Mouse (Mus musculus) intestine, embryonic 14.5 days (tissue): ENCODE results near the gene Ubxn1. TPM values are rescaled to one million over a fixed set of nuclear protein-coding genes. Genes with fewer than 3 reads are reported as not detected.
A peak's percentile ranks its signal among the peaks of the same experiment; 100 is the strongest.

Experiments used
- ATAC-seq: fragments of 200-750 bp; cut with Nextera tagmentation; replicated peaks from 2 replicates; pipeline ENCODE4 v1.8.0; 2017; ENCODE audit warnings: low read depth, moderate number of reproducible peaks, moderate TSS enrichment, moderate library complexity; ENCODE audit not compliant: low FRiP score, low TSS enrichment
- DNase-seq: peaks from one replicate; pipeline ENCODE4 v3.0.0-alpha.2; 2018; ENCODE audit warnings: low spot score
- H3K27ac ChIP-seq: fragments of 300-500 bp; sonication (generic); 2 replicates; pipeline ENCODE4 v1.5.1; 2014; ENCODE audit warnings: low read depth, mild to moderate bottlenecking, control low read depth
- H3K27me3 ChIP-seq: fragments of 300-500 bp; sonication (generic); replicated peaks from 2 replicates; pipeline ENCODE4 v1.6.1; 2014; ENCODE audit warnings: low read length, control low read depth; ENCODE audit not compliant: control insufficient read depth, insufficient read depth
- H3K36me3 ChIP-seq: fragments of 300-500 bp; sonication (generic); 2 replicates; pipeline ENCODE4 v1.6.1; 2014; ENCODE audit warnings: low read length, control low read depth; ENCODE audit not compliant: control insufficient read depth, insufficient read depth
- H3K4me1 ChIP-seq: fragments of 300-500 bp; sonication (generic); replicated peaks from 2 replicates; pipeline ENCODE4 v1.6.1; 2014; ENCODE audit warnings: low read length, control low read depth, mixed read lengths; ENCODE audit not compliant: control insufficient read depth, insufficient read depth
- H3K4me2 ChIP-seq: fragments of 300-500 bp; sonication (generic); 2 replicates; pipeline ENCODE4 v1.6.1; 2014; ENCODE audit warnings: low read length
- H3K4me3 ChIP-seq: fragments of 300-500 bp; sonication (generic); 2 replicates; pipeline ENCODE4 v1.5.1; 2014; ENCODE audit warnings: low read depth, low read length, control low read depth, mixed read lengths
- H3K9ac ChIP-seq: fragments of 300-500 bp; sonication (generic); 2 replicates; pipeline ENCODE4 v1.6.1; 2014; ENCODE audit warnings: mild to moderate bottlenecking, low read length
- H3K9me3 ChIP-seq: fragments of 300-500 bp; sonication (generic); 2 replicates; pipeline ENCODE4 v1.6.1; 2016; ENCODE audit warnings: low read length, control low read depth; ENCODE audit not compliant: control insufficient read depth
- WGBS: fragments of 180-500 bp; shearing (Covaris S2); extraction: QIAGEN DNeasy Blood & Tissue Kit; methylation state at CpG from one replicate; pipeline ENCODE4 v1.1.7; 2014; 5-methylcytosine and 5-hydroxymethylcytosine counted together
- polyA plus RNA-seq: library from polyadenylated mRNA; unstranded; fragments of >200 nt; fragmentation: Nextera tagmentation; extraction: Ambion mirVana; gene quantifications from 2 replicates; pipeline ENCODE4 v1.2.1, GENCODE M21; 2014

The Ubxn1 gene
- polyA plus RNA-seq, 1 experiment from 2014 or later = 162 TPM

DNA sequence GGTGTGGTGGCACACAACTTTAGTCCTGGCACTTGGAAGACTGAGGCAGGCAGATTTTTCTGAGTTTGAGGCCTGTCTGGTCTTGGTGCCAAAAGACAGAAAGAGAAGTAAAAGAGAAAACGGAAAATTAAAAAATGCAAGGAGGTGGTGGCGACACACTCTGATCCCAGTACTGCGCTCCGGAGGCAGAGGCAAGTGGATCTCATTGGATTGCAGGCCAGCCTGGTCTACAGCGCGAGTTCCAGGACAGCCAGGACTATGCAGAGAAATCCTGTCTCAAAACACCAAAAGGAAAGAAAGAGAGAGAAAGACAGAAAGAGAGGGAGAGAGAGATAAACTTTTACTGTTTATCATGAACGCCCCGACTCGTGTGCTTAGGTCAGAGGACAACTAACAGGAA lies 458 bp upstream of the Ubxn1 start:
- DNase-seq = no peak
- 52% methylated on average over 9 of the region's 9 CpGs for WGBS
- Histone ChIP-seq H3K27me3 (no peaks in the 10 kb centered on the region), H3K9me3 (no peaks in the 10 kb centered on the region), H3K4me2 (peak overlapping the region; percentile 59), H3K27ac (peak overlapping the region; percentile 67), H3K4me3 (peak overlapping the region; percentile 89), H3K4me1 (peaks cover 7% of the 10 kb centered on the region; the same call in 1 of the 2 replicates), H3K36me3 (peaks cover 30% of the 10 kb centered on the region), H3K9ac (peak overlapping the region; percentile 90)
- ATAC-seq = peak; percentile 30

DNA sequence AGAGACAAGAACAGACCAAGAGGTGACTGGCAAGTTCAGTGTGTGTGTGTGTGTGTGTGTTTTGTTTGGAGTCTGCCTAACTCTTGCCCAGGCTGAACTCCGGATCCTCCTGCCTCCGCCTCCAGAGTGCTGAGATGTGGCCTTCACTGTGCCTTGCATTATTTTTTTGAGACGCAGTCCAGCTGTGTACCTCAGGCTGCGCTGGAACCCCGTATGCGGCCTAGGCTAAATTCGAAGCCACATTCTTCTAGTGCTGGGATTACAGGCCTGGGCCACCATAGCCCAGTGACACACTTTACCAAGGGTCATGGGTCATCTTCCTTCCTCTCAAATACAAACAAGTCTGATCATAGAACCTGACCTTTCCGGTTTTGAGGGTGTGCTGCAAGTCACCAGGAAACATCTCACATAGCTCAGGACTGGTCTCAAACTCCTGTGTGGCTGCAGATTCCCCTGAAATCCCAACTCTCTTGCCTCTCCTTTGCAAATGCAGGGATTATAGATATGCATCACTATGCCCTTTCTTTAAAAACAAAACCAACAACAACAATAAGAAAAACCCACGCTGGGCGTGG lies 1.1 kb downstream of the Ubxn1 start:
- peak overlapping the region; percentile 71 for H3K27ac ChIP-seq
- peaks cover 7% of the 10 kb centered on the region; the same call in 1 of the 2 replicates for H3K4me1 ChIP-seq
- peak overlapping the region; percentile 93 for H3K4me2 ChIP-seq
- peak overlapping the region; percentile 90 for H3K9ac ChIP-seq
- H3K4me3 ChIP-seq = peak overlapping the region; percentile 89
- peaks cover 44% of the 10 kb centered on the region for H3K36me3 ChIP-seq
- H3K27me3 ChIP-seq = no peaks in the 10 kb centered on the region
- no peaks in the 10 kb centered on the region for H3K9me3 ChIP-seq
- no peak for DNase-seq
- ATAC-seq = no peak
- 58% methylated on average over 10 of the region's 10 CpGs for WGBS

DNA sequence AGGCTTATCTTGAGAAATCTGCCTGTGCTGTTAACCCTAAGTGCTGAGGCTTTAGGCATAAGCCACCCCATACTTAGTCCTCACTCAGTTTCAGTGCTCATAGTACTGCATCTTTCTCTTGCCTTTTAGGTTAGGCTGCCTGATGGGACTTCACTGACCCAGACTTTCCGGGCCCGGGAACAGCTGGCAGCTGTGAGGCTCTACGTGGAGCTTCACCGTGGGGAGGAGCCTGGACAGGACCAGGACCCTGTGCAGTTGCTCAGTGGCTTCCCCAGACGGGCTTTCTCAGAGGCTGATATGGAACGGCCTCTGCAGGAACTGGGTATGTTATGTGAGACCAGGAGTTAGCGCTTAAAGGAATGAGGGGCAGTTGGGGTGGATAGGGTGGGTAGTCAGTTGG lies 3.7 kb downstream of the Ubxn1 start:
- Histone ChIP-seq H3K9me3 (no peaks in the 10 kb centered on the region), H3K4me2 (no peak overlapping the region), H3K27me3 (no peaks in the 10 kb centered on the region), H3K4me3 (no peak overlapping the region), H3K36me3 (peaks cover 53% of the 10 kb centered on the region), H3K27ac (no peak overlapping the region), H3K4me1 (peaks cover 10% of the 10 kb centered on the region), H3K9ac (no peak overlapping the region)
- 91% methylated on average over 7 of the region's 7 CpGs for WGBS
- DNase-seq = no peak
- no peak for ATAC-seq

DNA sequence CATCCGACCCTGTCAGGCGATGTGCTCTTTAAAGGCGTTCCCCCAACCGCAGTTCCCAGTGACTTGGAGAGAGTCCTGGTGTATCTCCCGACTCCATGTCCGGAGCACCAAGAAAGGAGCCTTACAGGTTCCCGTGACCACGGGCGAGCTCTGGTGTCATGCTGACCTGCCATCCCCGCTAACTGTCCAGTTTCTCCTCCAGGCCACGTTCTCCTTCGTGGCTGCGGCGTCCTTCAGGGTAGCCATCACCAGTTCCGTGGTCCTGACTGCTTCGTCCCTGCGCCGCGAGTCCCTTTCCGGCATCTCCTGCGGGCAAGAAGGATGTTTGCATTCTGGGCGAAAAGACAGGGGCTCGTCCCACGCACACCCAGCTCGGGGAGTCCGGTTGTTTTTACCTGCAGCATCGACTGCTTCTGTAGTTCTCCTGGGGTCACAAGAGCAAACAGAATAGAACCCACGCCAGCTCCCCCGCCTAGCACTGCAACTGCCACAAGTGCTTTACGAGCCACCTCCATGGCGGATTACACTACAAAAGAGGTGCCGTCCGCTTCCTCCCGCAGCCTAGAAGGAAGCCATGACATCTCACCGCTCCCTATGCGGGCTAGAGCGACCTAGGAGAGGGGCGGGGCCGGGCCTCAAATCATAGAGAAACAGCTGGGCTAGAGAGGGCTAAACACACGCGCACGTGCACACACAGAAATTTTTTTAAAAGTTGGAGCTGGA lies 9.2 kb downstream of the Ubxn1 start, which contains the start of gene Uqcc3:
TSS of gene Uqcc3 (minus strand) at position 613 of the 723 bp plus-strand sequence.
- peaks cover 27% of the 10 kb centered on the region for H3K36me3 ChIP-seq
- WGBS = under 1% methylated on average over 42 of the region's 42 CpGs

DNA sequence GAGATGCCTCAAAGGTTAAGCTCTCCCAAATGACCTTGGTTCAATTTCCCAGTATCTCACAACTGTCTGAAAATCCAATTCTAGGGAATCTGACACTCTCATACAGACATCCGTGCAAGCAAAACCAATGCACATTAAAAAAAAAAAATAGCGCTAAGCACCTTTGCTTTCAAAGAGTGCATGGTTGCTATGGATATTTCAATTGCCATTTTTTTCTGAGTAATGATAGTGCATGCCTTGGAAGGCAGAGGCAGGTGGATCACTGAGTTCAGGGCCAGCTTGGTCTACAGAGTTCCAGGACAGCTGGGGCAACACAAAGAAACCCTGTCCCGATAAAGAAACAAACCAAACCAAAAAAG lies 9.7 kb downstream of the Ubxn1 start:
- ATAC-seq = peak; percentile 12; the same call in 1 of the 2 replicates
- peaks cover 3% of the 10 kb centered on the region for H3K4me1 ChIP-seq
- no peaks in the 10 kb centered on the region for H3K27me3 ChIP-seq
- WGBS = 14% methylated on average over 3 of the region's 3 CpGs
- peak overlapping the region; percentile 82 for H3K4me3 ChIP-seq
- peak overlapping the region; percentile 92 for H3K9ac ChIP-seq
- DNase-seq = no peak
- no peak overlapping the region for H3K27ac ChIP-seq
- no peaks in the 10 kb centered on the region for H3K9me3 ChIP-seq
- peaks cover 22% of the 10 kb centered on the region for H3K36me3 ChIP-seq
- H3K4me2 ChIP-seq = peak overlapping the region; percentile 79

More for the DNA sequence above, 9.2 kb downstream of the Ubxn1 start, which contains the start of gene Uqcc3:
- H3K27me3 ChIP-seq = no peaks in the 10 kb centered on the region
- peak within 1 kb of the TSS; percentile 92 for H3K9ac ChIP-seq
- peak within 1 kb of the TSS; percentile 82 for H3K4me3 ChIP-seq
- ATAC-seq = peak; percentile 95
- H3K9me3 ChIP-seq = no peaks in the 10 kb centered on the region
- peaks cover 3% of the 10 kb centered on the region for H3K4me1 ChIP-seq
- peak; percentile 88 for DNase-seq
- peak within 1 kb of the TSS; percentile 79 for H3K4me2 ChIP-seq
- peak within 1 kb of the TSS; percentile 81 for H3K27ac ChIP-seq

- H3K4me1 ChIP-seq = peaks cover 13% of the 10 kb centered on the region
- H3K27ac ChIP-seq = no peak within 1 kb of the TSS
- ATAC-seq (no peak), DNase-seq (no peak)
- H3K36me3 ChIP-seq = peaks cover under 1% of the 10 kb centered on the region; the same call in 1 of the 2 replicates
- H3K4me3 ChIP-seq = no peak within 1 kb of the TSS
- no peaks in the 10 kb centered on the region for H3K27me3 ChIP-seq
- H3K9me3 ChIP-seq = no peaks in the 10 kb centered on the region
- no peak within 1 kb of the TSS for H3K9ac ChIP-seq
- WGBS = 81% methylated on average over 3 of the region's 3 CpGs
- H3K4me2 ChIP-seq = no peak within 1 kb of the TSS
These were observed 12.3 kb downstream of the Ubxn1 start, which contains the start of the genes Lbhd1 and Gm49403 for GRCm38 (mm10) chr19:8883616-8884015. Lbhd1 (plus strand) TSS chr19:8883732. Gm49403 (plus strand) TSS chr19:8883930.

DNA sequence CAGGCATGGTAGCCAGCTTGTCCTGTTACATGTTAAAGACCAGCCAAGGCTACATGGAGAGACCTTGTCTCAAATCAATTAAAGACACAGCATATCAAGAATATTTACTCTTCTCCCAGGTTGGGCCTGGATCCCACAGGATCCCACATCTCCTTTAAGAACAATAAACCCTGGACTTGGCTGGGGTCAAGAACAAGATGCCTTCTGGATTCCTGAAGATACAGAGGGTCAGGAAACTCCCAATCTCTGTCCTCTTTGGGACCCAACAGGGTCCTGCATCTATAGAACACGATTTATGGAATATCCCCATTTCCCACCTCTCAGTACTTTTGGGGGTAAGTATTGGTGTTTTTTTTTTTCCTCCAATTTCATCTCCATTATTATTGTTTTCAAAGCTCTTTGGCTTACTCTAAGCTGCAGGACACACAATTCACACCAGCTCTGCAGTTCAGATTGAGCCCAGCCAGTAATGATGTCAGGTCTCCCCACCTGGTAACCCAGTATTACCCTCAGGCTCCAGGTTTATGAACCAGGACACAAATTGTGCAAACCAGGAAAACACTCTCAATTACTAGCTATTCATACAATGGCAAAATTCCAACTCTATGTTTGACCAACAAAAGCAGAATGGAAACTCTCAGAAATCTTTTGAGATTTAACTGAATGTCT lies 15.8 kb downstream of the Ubxn1 start:
- Histone ChIP-seq H3K9ac (peak overlapping the region; percentile 97), H3K4me2 (peak overlapping the region; percentile 85), H3K9me3 (no peaks in the 10 kb centered on the region), H3K4me1 (peaks cover 13% of the 10 kb centered on the region), H3K36me3 (peaks cover 15% of the 10 kb centered on the region), H3K27ac (peak overlapping the region; percentile 88), H3K27me3 (no peaks in the 10 kb centered on the region), H3K4me3 (peak overlapping the region; percentile 79; the same call in 1 of the 2 replicates)
- WGBS = 43% methylated on average over 1 of the region's 1 CpGs
- DNase-seq (no peak), ATAC-seq (no peak)

GRCm38 (mm10) chr19:8887585-8888463 lies 16.5 kb downstream of the Ubxn1 start:
- Histone ChIP-seq H3K4me2 (peak overlapping the region; percentile 85), H3K4me3 (peak overlapping the region; percentile 79), H3K9ac (peak overlapping the region; percentile 97), H3K27me3 (no peaks in the 10 kb centered on the region), H3K27ac (peak overlapping the region; percentile 88), H3K4me1 (peaks cover 13% of the 10 kb centered on the region), H3K9me3 (no peaks in the 10 kb centered on the region), H3K36me3 (peaks cover 15% of the 10 kb centered on the region)
- DNase-seq (peak; percentile 55), ATAC-seq (no peak)
- 18% methylated on average over 19 of the region's 19 CpGs for WGBS
